Mouse (Mus musculus): ENCODE results near the gene Adam15.

Adam15 gene

GRCm38 (mm10) chr3:89383651-89384255 is 34.0 kb upstream of the Adam15 start:
- DNase-seq (ENCODE audit: inconsistent ontology term) = no peak

DNA sequence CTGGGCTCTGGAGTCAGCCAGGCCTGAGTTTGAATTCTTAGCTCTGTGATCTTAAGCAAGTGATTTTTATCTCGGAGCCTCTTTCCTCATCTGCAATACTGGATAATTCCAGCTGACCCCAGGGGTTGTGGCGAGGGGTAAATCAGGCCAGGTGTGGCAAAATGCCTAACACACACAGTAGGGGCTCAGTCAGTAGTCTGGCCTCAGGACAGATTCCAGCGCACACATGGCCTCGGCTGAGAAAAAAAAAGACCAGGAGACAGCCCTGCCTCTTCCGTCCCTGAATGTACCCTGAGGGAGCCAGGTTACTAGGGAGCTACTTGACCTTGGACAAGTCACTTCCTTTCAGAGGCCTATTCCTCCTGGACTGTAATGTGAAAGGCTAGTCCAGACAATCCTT is 33.2 kb upstream of the Adam15 start:
- DNase-seq (ENCODE audit: inconsistent ontology term) = no peak

GRCm38 (mm10) chr3:89382033-89382882 is 32.5 kb upstream of the Adam15 start:
- no peak for DNase-seq (ENCODE audit: inconsistent ontology term)

DNA sequence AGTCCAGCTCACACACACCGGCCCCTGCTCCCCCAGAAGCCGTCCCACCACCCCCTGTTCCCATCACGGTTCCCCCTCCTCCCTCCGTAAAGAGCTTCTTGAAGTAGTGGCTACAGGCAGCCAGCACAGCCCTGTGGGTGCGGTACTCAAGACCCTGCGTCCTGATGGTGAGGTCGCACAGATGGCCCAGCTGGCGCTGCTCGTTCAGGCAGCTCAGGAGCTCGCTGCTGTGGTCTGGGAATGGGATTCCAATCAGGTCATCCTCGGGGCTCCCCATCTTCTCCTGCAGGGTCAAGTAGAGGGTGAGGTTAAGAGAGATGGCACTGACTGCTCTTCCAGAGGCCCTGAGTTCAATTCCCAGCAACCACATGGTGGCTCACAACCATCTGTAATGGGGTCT is 31.4 kb upstream of the Adam15 start:
- DNase-seq (ENCODE audit: inconsistent ontology term) = no peak

GRCm38 (mm10) chr3:89380711-89381110 is 30.9 kb upstream of the Adam15 start:
- DNase-seq (ENCODE audit: inconsistent ontology term) = no peak

DNA sequence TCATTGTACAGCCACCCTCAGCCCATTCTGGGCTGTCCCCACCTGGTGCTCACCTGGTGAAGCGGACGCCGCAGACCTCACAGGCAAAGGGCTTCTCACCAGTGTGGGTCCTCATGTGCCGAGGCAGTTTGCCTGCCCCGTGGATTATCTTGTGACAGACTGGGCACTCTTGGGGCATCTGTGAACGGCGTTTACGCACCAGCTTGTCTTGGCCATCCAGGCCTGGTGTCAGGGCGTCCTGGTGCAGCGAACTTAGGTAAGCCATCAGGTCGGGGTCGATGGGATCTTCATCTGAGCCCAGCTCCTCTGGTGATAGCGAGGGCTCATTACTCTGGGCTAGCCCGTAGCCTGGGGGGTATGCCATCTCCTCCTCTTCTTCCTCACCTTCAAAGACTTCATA is 30.5 kb upstream of the Adam15 start:
- DNase-seq (ENCODE audit: inconsistent ontology term) = no peak

- DNase-seq (ENCODE audit: inconsistent ontology term) = no peak
Measured at GRCm38 (mm10) chr3:89379388-89380131, 29.8 kb upstream of the Adam15 start.

DNA sequence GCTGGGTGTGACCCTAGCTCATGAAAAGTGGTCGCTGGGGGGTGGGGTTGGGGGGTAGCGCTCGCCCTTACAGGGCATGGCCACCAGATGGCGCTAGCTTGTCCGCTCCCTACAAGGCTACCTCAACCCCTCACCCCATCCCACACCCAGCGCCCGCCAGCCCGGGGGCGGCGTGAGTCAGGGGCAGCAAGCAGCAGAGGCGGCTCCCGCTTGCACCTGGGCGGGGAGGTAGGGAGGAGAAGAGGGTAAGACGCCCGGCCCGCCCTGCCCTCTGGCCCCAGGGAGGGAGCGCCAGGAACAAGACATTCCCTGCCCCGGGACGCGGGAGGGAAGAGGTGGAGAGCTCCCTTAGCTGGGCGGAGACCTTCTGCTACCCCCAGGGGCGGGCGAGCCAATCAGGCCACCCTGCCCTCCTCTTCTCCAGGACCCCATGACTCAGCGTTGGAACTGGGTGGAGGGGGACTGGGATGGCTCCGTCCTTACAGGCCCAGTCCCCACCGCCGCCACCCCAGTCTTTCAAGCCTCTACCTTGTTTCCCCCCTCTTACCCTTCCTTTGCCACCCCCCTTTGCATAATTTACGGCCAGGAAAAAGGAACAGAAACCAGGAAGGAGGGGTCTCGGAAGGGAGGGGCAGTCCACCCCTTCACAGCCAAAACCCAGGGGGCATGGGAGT is 28.7 kb upstream of the Adam15 start:
- DNase-seq (ENCODE audit: inconsistent ontology term) = peak; percentile 93

DNA sequence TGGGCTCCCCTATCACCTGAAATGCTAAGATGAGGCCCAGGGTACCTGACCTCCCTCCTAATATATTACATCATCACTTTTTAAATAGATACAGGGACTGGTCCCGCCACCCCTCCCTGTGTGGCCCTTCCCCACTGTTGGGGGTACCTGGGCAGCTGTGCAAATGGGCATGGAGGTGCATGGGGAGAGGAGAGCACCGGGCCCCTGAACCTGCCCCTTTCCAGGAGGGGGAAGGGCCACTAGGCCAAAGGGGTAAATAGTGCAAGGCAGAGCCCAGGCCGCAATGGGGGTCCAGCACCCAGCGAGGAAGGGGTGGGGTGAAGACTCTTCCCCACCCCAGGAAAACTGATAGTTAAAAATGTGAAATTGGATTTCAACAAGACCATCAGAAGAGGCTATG is 28.0 kb upstream of the Adam15 start:
- no peak for DNase-seq (ENCODE audit: inconsistent ontology term)

DNA sequence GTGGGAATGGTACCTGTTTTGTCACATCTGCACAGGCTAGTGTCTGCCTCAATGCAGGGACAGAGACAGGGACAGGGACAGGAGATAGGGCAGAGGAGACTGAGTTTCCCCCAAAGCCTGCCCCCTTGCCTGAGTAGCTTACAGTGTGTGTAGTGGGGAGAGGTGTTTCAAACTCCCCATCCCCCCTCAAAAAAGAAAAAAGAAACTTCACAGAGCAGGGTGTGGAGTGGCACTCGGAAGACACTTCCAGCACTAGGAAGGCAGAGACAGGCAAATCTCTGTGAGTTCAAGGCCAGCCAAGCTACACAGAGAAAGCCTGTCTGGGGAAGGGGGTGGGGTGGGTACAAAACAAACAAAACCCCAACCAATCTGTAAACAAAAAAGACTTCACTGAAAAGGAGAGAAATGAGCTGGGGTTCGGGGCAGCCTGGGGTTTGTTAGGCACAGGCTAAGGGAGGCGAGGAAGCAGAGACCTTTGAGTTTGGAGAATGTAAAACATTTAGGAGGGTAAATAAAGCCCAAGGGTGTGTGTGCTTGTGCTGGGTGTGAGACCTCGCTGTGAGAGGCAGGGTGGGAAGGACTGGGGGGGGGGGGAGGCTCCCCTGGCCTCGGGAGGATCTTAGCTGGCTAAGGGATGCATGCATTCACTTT is 23.9 kb upstream of the Adam15 start:
- no peak for DNase-seq (ENCODE audit: inconsistent ontology term)

GRCm38 (mm10) chr3:89367338-89367737 is 17.5 kb upstream of the Adam15 start:
- DNase-seq (ENCODE audit: inconsistent ontology term) = no peak

GRCm38 (mm10) chr3:89365486-89366414 is 16.0 kb upstream of the Adam15 start:
- no peak for DNase-seq (ENCODE audit: inconsistent ontology term)

GRCm38 (mm10) chr3:89365153-89365485 is 15.3 kb upstream of the Adam15 start, which contains the start of gene Dcst1:
Gene Dcst1 (minus strand): TSS chr3:89365253.
- no peak for DNase-seq (ENCODE audit: inconsistent ontology term)

- no peak for DNase-seq (ENCODE audit: inconsistent ontology term)
Measured at GRCm38 (mm10) chr3:89364631-89365030, 14.8 kb upstream of the Adam15 start.

GRCm38 (mm10) chr3:89361675-89362074 is 11.9 kb upstream of the Adam15 start, which contains the start of gene Dcst2:
Gene Dcst2 (plus strand): TSS chr3:89361975.
- DNase-seq (ENCODE audit: inconsistent ontology term) = no peak

- no peak for DNase-seq (ENCODE audit: inconsistent ontology term)
Measured at GRCm38 (mm10) chr3:89360237-89360636, 10.4 kb upstream of the Adam15 start.

GRCm38 (mm10) chr3:89359630-89360029 is 9.8 kb upstream of the Adam15 start:
- peak; percentile 84 for DNase-seq (ENCODE audit: inconsistent ontology term)

GRCm38 (mm10) chr3:89356029-89356428 is 6.2 kb upstream of the Adam15 start:
- no peak for DNase-seq (ENCODE audit: inconsistent ontology term)

DNA sequence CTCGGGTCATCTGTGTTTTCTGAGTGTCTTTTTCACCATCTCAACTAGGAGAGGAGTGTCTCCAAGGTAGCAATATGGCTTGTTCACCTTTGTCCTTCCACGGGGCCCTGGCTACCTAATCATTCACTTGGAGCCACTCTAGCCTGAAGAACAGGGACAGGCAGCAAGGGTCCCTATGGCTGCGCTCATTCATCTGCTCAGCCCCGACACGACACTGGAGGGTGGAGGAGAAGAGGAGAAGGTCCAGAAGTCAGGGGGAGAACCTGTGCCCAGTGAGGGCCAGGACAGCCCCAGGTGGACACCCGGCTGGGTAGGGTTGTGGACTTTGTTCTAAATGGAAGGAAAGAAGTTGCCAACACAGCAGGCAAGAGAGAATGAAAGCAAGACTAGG is 5.7 kb upstream of the Adam15 start:
- no peak for DNase-seq (ENCODE audit: inconsistent ontology term)

- peak; percentile 80 for DNase-seq (ENCODE audit: inconsistent ontology term)
Measured at GRCm38 (mm10) chr3:89354816-89355511, 5.2 kb upstream of the Adam15 start.

Measured in Muller cell, postnatal 12 days (primary cell).